Mouse (Mus musculus) spleen, adult 2 months (tissue): ENCODE measurements at regions not wholly inside any gene's neighbourhood (a gene's known extent, or its start where the extent isn't known, plus 50 kb on each side); places are given as distances from the start of the nearest gene placed in this dataset.

Source experiments
- CTCF ChIP-seq: fragments of 200-500 bp; IDR thresholded peaks from 2 replicates; pipeline ENCODE4 v1.5.1; 2011; ENCODE audit warnings: mild to moderate bottlenecking, inconsistent platforms; ENCODE audit not compliant: insufficient read depth, insufficient read length, insufficient replicate concordance; ENCODE audit errors: extremely low read depth
- POLR2A ChIP-seq: fragments of 200-500 bp; IDR thresholded peaks from 2 replicates; pipeline ENCODE4 v1.6.1; 2011; ENCODE audit warnings: low read depth, low read length, inconsistent platforms

DNA sequence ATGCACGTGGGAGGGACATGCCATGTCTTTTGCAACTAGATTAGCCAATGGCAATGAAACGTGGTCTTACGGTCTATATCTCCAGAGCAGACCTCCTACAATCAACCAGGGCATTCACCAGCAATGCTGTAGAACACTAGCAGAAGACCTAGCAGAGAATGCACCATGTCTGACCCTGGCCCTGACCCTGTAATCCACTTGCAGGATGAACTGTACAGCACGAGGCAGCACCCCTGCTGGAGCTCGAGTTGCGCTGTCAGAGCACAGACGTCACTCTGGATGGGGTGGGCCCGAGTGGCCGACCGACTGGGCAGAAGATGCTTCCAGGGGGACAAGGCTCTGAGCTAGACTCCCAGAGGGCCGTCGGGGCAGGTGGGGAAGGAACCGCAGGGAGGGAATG is 110.4 kb upstream of the Klf14 start:
- no peak for TF ChIP-seq CTCF
- no peak for TF ChIP-seq POLR2A
